In the genomic region with DNA sequence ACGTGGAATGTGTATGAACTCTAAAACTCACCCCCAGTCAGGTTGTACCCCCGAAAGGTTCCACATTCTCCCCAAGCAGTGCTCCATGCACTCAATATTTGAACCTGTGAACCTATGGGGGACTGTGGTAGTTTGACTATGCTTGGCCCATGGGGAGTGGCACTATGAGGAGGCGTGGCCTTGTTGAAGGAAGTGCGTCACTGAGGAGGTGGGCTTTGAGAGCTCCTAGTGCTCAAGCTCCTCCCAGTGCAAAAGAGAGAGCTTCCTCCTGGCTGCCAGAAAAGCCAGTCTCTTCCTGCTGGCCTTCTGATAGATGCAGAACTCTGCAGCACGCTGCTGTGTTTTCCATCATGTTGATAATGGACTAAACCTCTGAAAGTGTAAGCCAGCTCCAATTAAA, we compare ENCODE assay signal across 15 mouse cellular contexts. TPM values are rescaled to one million over a fixed set of nuclear protein-coding genes. Genes with fewer than 3 reads are reported as not detected.
"Had no signal": no experiment of that assay in that cellular context is flagged by ENCODE, and none has a peak within 500 bp of the region (broad histone marks: within the 10 kb centered on the region; RNA-seq: fewer than 3 reads in every experiment).

No protein-coding gene starts in this region.

- H3K36me3 ChIP-seq: limb, embryonic 13.5 days; midbrain, embryonic 15.5 days; neural tube, embryonic 12.5 days had no signal

- H3K27me3 ChIP-seq: limb, embryonic 13.5 days; midbrain, embryonic 15.5 days; neural tube, embryonic 12.5 days had no signal

- DNase-seq: kidney, postnatal 10 days; kidney, postnatal 4 days; lung, adult 18-20 months; right cerebral cortex, postnatal 4 days; spleen, adult 18-20 months; thymus, postnatal 14 days had no signal

- H3K27ac ChIP-seq: layer of hippocampus, adult 2 months; limb, embryonic 13.5 days; liver, embryonic 14.5 days; midbrain, embryonic 15.5 days; neural tube, embryonic 12.5 days had no signal

- H3K4me3 ChIP-seq: layer of hippocampus, adult 2 months; limb, embryonic 13.5 days; midbrain, embryonic 15.5 days; neural tube, embryonic 12.5 days had no signal

- ATAC-seq: midbrain, embryonic 15.5 days had no signal

- H3K4me1 ChIP-seq: limb, embryonic 13.5 days; midbrain, embryonic 15.5 days; neural tube, embryonic 12.5 days had no signal

- H3K9me3 ChIP-seq: limb, embryonic 13.5 days; midbrain, embryonic 15.5 days; neural tube, embryonic 12.5 days had no signal

RNA-seq across cellular contexts. Expression of a gene that starts 37.2 kb away (rescaled TPM):
- total RNA-seq: monocyte, adult 5-6 weeks had no signal
- polyA plus RNA-seq: kidney, embryonic 14.5 days; liver, adult 2 months; liver, embryonic 14.5 days; lung, embryonic 16.5 days had no signal
